Mouse (Mus musculus): ENCODE results near the gene Mettl27. TPM values are rescaled to one million over a fixed set of nuclear protein-coding genes. Genes with fewer than 3 reads are reported as not detected.
"Not testable (repeated sequence)": the region's sequence is repeated elsewhere in the genome, so short reads cannot be mapped to it uniquely, and the experiment has no call there.

Gene Mettl27
- polyA plus RNA-seq, 1 experiment from 2014 or later, result 14.8 TPM

DNA sequence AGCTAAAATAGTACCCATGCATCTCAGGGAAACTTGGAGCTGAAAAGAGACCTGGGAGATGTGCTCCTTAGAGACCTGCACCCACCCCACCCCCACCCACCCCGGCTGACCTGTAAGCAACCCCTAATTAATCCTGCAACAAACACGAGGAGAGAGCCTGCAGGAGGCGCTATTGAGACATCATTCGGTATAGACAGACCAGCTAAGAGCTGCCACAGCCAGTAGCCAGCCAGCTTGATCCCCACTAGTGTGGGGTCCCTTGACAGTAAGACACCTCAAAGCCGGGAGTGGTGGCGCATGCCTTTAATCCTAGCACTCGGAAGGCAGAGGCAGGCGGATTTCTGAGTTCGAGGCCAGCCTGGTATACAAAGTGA is 722 bp downstream of the Mettl27 start:
- peak overlapping the region; percentile 79; the same call in 1 of the 2 replicates for H3K27ac ChIP-seq (ENCODE audit: low read length)

DNA sequence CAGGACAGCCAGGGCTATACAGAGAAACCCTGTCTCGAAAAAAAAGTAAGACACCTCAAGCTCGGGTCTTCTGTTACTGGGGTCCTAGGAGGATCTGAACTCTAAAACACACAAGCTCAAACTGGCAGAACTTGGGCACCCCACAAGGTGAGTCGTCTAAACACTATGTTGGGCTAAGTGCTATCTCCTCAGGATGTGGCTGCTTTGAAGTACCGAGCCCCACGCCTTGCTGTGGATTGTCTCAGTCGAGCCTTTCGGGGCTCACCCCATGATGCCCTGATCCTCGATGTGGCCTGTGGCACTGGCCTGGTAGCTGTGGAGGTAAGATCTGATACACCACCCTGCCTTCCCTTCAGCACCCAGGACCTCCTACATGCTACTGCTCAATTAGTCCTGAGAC is 1.1 kb downstream of the Mettl27 start:
- 86% methylated on average over 8 of the region's 8 CpGs for whole genome bisulfite sequencing

More for the DNA sequence above, 722 bp downstream of the Mettl27 start:
- ATAC-seq (ENCODE audit: insufficient read depth, low FRiP score), result peak; percentile 31; the same call in 1 of the 2 replicates
- peaks cover 6% of the 10 kb centered on the region; the same call in 1 of the 2 replicates for H3K4me1 ChIP-seq (ENCODE audit: control insufficient read depth, insufficient read depth, low read length)
- peak overlapping the region; percentile 99 for H3K4me2 ChIP-seq (ENCODE audit: low read depth, low read length)
- peak overlapping the region; percentile 85 for H3K9ac ChIP-seq (ENCODE audit: low read length)
- no peaks in the 10 kb centered on the region for H3K27me3 ChIP-seq (ENCODE audit: control insufficient read depth, insufficient read depth, low read length)
- peak overlapping the region; percentile 79 for H3K4me3 ChIP-seq (replicated peaks; ENCODE audit: low read length)
- 44% methylated on average over 9 of the region's 9 CpGs for WGBS
- H3K36me3 ChIP-seq (ENCODE audit: control insufficient read depth, insufficient read depth, low read length), result no peaks in the 10 kb centered on the region
- no peaks in the 10 kb centered on the region for H3K9me3 ChIP-seq (replicated peaks; ENCODE audit: control insufficient read depth, low read length)

DNA sequence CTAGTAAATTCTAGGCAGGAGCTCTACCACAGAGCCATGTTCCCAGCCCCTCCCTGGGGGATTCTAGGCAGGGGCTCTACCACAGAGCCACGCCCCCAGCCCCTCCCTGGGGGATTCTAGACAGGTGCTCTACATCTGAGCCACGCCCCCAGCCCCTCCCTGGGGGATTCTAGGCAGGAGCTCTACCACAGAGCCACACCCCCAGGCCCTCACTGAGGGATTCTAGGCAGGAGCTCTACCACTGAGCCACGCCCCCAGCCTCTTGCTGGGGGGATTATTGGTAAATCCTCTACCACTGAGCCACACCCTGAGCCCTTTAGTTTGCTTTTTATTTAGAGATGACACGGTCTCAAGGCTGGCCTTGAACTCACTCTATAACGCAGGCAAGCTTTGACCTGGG is 1.5 kb downstream of the Mettl27 start:
- H3K4me1 ChIP-seq (ENCODE audit: control insufficient read depth, insufficient read depth, low read length); ATAC-seq (ENCODE audit: insufficient read depth, low FRiP score): not testable (repeated sequence)
- WGBS, result 87% methylated on average over 5 of the region's 5 CpGs

More for the DNA sequence above, 1.1 kb downstream of the Mettl27 start:
- H3K27me3 ChIP-seq (ENCODE audit: control insufficient read depth, insufficient read depth, low read length), result no peaks in the 10 kb centered on the region
- H3K27ac ChIP-seq (ENCODE audit: low read length), result no peak overlapping the region
- H3K4me2 ChIP-seq (ENCODE audit: low read depth, low read length), result peak overlapping the region; percentile 99; the same call in 1 of the 2 replicates
- H3K36me3 ChIP-seq (ENCODE audit: control insufficient read depth, insufficient read depth, low read length), result no peaks in the 10 kb centered on the region
- H3K9me3 ChIP-seq (replicated peaks; ENCODE audit: control insufficient read depth, low read length), result no peaks in the 10 kb centered on the region
- no peak for ATAC-seq (ENCODE audit: insufficient read depth, low FRiP score)
- H3K4me1 ChIP-seq (ENCODE audit: control insufficient read depth, insufficient read depth, low read length), result peaks cover 6% of the 10 kb centered on the region; the same call in 1 of the 2 replicates
- no peak overlapping the region for H3K9ac ChIP-seq (ENCODE audit: low read length)
- H3K4me3 ChIP-seq (replicated peaks; ENCODE audit: low read length), result no peak overlapping the region; the same call in 1 of the 2 replicates

DNA sequence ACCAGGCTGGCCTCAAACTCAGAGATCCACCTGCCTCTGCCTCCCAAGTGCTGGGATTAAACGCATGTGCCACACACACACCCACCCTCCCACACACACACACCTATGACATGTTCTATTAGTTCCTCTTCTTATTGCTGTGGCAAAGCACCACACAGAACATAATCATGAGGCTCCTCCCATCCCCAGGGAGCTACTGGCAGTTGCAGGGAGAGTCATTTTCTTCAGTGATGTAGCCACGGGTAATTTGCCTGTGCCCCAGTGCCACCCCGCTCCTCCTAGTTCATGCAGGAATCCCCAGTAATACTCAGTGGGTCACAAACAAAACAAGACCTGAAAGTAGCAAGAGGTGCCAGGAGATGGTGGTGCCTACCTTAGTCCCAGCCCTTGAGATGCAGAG is 2.5 kb downstream of the Mettl27 start:
- Histone ChIP-seq H3K4me3 (replicated peaks; ENCODE audit: low read length) (no peak overlapping the region), H3K9ac (ENCODE audit: low read length) (no peak overlapping the region), H3K36me3 (ENCODE audit: control insufficient read depth, insufficient read depth, low read length) (no peaks in the 10 kb centered on the region), H3K9me3 (replicated peaks; ENCODE audit: control insufficient read depth, low read length) (no peaks in the 10 kb centered on the region), H3K27me3 (ENCODE audit: control insufficient read depth, insufficient read depth, low read length) (no peaks in the 10 kb centered on the region), H3K4me2 (ENCODE audit: low read depth, low read length) (no peak overlapping the region), H3K27ac (ENCODE audit: low read length) (no peak overlapping the region), H3K4me1 (ENCODE audit: control insufficient read depth, insufficient read depth, low read length) (peaks cover 6% of the 10 kb centered on the region; the same call in 1 of the 2 replicates)
- 89% methylated on average over 3 of the region's 3 CpGs for WGBS
- no peak for ATAC-seq (ENCODE audit: insufficient read depth, low FRiP score)

More for the DNA sequence above, 1.5 kb downstream of the Mettl27 start:
- not testable (repeated sequence) for H3K27ac ChIP-seq (ENCODE audit: low read length); H3K27me3 ChIP-seq (ENCODE audit: control insufficient read depth, insufficient read depth, low read length); H3K9ac ChIP-seq (ENCODE audit: low read length); H3K4me3 ChIP-seq (replicated peaks; ENCODE audit: low read length); H3K4me2 ChIP-seq (ENCODE audit: low read depth, low read length); H3K9me3 ChIP-seq (replicated peaks; ENCODE audit: control insufficient read depth, low read length); H3K36me3 ChIP-seq (ENCODE audit: control insufficient read depth, insufficient read depth, low read length)

DNA sequence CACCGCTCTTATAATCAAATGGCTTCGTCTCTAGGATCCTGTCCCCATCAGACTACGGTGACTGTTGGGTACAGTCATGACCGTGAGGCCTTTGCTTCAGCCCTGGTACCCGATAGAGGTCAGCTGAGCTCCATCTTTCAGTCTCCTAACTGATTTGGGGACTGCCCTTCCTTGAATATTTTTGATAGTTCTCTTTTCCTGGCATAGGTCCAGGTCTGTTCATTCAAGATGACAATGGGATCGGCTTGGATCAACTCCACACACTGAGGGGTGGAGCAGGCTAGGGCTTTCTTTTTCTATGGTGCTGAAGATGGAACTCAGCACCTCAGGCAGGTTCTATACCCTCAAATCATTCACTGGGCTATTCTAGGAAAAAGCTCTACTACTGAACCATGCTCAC is 3.9 kb downstream of the Mettl27 start:
- Histone ChIP-seq H3K4me1 (ENCODE audit: control insufficient read depth, insufficient read depth, low read length) (peaks cover 6% of the 10 kb centered on the region; the same call in 1 of the 2 replicates), H3K27me3 (ENCODE audit: control insufficient read depth, insufficient read depth, low read length) (no peaks in the 10 kb centered on the region), H3K4me2 (ENCODE audit: low read depth, low read length) (no peak overlapping the region), H3K4me3 (replicated peaks; ENCODE audit: low read length) (no peak overlapping the region), H3K36me3 (ENCODE audit: control insufficient read depth, insufficient read depth, low read length) (no peaks in the 10 kb centered on the region), H3K27ac (ENCODE audit: low read length) (peak overlapping the region; percentile 55; the same call in 1 of the 2 replicates), H3K9me3 (replicated peaks; ENCODE audit: control insufficient read depth, low read length) (no peaks in the 10 kb centered on the region), H3K9ac (ENCODE audit: low read length) (no peak overlapping the region)
- WGBS, result 88% methylated on average over 6 of the region's 6 CpGs
- ATAC-seq (ENCODE audit: insufficient read depth, low FRiP score), result no peak

DNA sequence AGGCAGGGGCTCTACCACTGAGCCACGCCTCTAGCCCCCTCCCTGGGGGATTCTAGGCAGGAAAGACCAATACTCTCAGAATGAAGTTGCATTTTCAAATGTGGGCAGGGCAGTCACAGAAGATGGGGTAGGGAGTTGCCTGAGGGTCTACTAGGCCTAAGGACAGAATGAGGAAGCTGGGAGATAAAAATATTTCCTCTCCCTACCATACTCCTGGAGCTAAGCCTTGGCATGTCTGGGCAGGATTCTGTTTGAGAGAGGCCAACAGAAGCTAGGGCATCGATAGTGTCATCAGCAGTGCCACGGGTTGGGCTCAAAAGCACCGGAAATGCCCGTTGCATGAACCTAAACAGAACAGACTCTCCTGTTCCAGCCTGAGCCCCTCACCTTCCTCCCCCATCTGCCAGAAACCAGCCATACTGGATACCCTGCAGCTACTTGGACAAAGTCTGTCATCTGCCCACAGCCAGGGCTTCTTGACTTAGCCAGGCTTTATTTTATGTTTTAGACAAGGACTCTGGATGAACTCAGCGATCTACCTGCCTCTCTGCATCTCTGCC is 4.5 kb downstream of the Mettl27 start:
- peak overlapping the region; percentile 55 for H3K27ac ChIP-seq (ENCODE audit: low read length)
- 69% methylated on average over 6 of the region's 6 CpGs for WGBS
- no peaks in the 10 kb centered on the region for H3K27me3 ChIP-seq (ENCODE audit: control insufficient read depth, insufficient read depth, low read length)
- no peaks in the 10 kb centered on the region for H3K9me3 ChIP-seq (replicated peaks; ENCODE audit: control insufficient read depth, low read length)
- no peaks in the 10 kb centered on the region for H3K36me3 ChIP-seq (ENCODE audit: control insufficient read depth, insufficient read depth, low read length)
- no peak overlapping the region for H3K9ac ChIP-seq (ENCODE audit: low read length)
- no peak for ATAC-seq (ENCODE audit: insufficient read depth, low FRiP score)
- H3K4me1 ChIP-seq (ENCODE audit: control insufficient read depth, insufficient read depth, low read length), result peaks cover 6% of the 10 kb centered on the region; the same call in 1 of the 2 replicates
- H3K4me2 ChIP-seq (ENCODE audit: low read depth, low read length), result no peak overlapping the region
- no peak overlapping the region for H3K4me3 ChIP-seq (replicated peaks; ENCODE audit: low read length)

DNA sequence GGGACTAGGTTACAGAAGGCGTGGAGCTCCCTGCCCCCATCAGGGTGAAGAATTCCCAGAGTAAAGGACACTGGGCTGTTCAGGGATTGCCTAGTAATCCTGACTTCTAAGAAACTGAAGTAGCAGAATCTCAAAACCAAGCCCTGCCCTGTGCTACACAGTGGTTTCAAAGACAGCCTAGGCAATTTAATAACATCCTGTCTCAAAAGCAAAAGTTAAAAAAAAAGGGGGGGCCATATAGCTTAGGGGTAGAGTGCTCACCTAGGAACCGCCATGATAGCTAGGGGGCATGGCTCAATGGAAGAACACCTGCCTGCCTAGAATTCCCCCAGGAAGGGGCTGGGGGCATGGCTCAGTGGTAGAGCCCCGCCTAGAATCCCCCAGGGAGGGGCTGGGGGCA is 6.9 kb downstream of the Mettl27 start:
- H3K9me3 ChIP-seq (replicated peaks; ENCODE audit: control insufficient read depth, low read length), result no peaks in the 10 kb centered on the region
- H3K27me3 ChIP-seq (ENCODE audit: control insufficient read depth, insufficient read depth, low read length), result no peaks in the 10 kb centered on the region
- WGBS, result 78% methylated on average over 3 of the region's 3 CpGs
- H3K4me2 ChIP-seq (ENCODE audit: low read depth, low read length), result no peak overlapping the region
- no peak overlapping the region for H3K4me3 ChIP-seq (replicated peaks; ENCODE audit: low read length)
- H3K36me3 ChIP-seq (ENCODE audit: control insufficient read depth, insufficient read depth, low read length), result no peaks in the 10 kb centered on the region
- H3K9ac ChIP-seq (ENCODE audit: low read length), result no peak overlapping the region
- ATAC-seq (ENCODE audit: insufficient read depth, low FRiP score), result no peak
- H3K4me1 ChIP-seq (ENCODE audit: control insufficient read depth, insufficient read depth, low read length), result no peaks in the 10 kb centered on the region
- no peak overlapping the region for H3K27ac ChIP-seq (ENCODE audit: low read length)

DNA sequence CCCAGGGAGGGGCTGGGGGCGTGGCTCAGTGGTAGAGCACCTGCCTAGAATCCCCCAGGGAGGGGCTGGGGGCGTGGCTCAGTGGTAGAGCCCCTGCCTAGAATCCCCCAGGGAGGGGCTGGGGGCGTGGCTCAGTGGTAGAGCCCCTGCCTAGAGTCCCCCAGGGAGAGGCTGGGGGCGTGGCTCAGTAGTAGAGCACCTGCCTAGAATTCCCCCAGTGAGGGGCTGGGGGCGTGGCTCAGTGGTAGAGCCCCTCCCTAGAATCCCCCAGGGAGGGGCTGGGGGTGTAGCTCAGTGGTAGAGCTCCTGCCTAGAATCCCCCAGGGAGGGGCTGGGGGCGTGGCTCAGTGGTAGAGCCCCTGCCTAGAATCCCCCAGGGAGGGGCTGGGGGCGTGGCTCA is 7.4 kb downstream of the Mettl27 start:
- H3K9ac ChIP-seq (ENCODE audit: low read length); H3K36me3 ChIP-seq (ENCODE audit: control insufficient read depth, insufficient read depth, low read length); H3K9me3 ChIP-seq (replicated peaks; ENCODE audit: control insufficient read depth, low read length); H3K4me1 ChIP-seq (ENCODE audit: control insufficient read depth, insufficient read depth, low read length); H3K4me3 ChIP-seq (replicated peaks; ENCODE audit: low read length); H3K27me3 ChIP-seq (ENCODE audit: control insufficient read depth, insufficient read depth, low read length); H3K4me2 ChIP-seq (ENCODE audit: low read depth, low read length); H3K27ac ChIP-seq (ENCODE audit: low read length); ATAC-seq (ENCODE audit: insufficient read depth, low FRiP score): not testable (repeated sequence)
- WGBS, result 95% methylated on average over 2 of the region's 7 CpGs

DNA sequence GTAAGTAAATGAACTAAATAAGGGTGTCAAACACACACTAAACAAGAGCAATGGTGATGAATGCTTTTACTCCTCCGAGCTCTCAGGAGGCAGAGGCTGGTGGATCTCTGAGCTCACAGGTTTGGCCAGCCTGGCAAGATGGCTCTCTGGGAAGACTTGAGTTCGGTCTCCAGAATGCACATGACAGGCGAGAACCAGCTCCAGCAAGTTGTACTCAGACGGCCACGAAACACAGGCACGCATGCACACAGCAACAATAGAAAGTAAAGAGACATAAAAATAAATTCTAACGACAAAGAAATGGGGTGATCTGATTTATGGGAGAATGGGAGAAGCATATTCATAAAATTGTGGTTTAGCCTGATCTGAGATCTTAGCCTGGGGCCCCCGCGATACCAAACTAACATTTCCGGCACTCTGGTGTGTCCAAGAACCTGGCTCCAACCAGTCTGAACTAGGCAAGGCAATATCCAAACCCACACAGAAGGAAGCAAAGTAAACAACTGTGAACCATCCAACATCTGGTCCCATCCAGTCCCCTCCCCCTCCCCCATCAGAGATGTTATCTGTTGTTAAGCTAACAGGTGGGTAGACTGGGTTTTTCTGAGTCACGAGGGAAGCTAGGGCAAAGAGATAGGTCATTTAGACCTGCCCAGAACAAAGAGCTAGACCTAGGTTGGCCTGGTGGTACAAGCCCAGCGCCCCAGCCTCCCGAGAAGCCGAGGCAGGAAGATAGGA is 9.5 kb downstream of the Mettl27 start:
- H3K36me3 ChIP-seq (ENCODE audit: control insufficient read depth, insufficient read depth, low read length), result no peaks in the 10 kb centered on the region
- WGBS, result 62% methylated on average over 14 of the region's 14 CpGs
- no peak overlapping the region for H3K9ac ChIP-seq (ENCODE audit: low read length)
- H3K4me1 ChIP-seq (ENCODE audit: control insufficient read depth, insufficient read depth, low read length), result no peaks in the 10 kb centered on the region
- no peak for ATAC-seq (ENCODE audit: insufficient read depth, low FRiP score)
- H3K27ac ChIP-seq (ENCODE audit: low read length), result peak overlapping the region; percentile 57
- H3K4me2 ChIP-seq (ENCODE audit: low read depth, low read length), result no peak overlapping the region
- no peaks in the 10 kb centered on the region for H3K27me3 ChIP-seq (ENCODE audit: control insufficient read depth, insufficient read depth, low read length)
- no peak overlapping the region for H3K4me3 ChIP-seq (replicated peaks; ENCODE audit: low read length)
- no peaks in the 10 kb centered on the region for H3K9me3 ChIP-seq (replicated peaks; ENCODE audit: control insufficient read depth, low read length)

All from stomach, embryonic 16.5 days (tissue).